Mouse (Mus musculus) right cerebral cortex, postnatal 14 days (tissue): ENCODE data around the gene Cdh4.

ENCODE experiments used
- DNase-seq: peaks from one replicate; pipeline ENCODE4 v3.0.0; 2022

The Cdh4 gene

GRCm38 (mm10) chr2:179541096-179541495 lies 98.9 kb downstream of the Cdh4 start:
- DNase-seq: no peak

DNA sequence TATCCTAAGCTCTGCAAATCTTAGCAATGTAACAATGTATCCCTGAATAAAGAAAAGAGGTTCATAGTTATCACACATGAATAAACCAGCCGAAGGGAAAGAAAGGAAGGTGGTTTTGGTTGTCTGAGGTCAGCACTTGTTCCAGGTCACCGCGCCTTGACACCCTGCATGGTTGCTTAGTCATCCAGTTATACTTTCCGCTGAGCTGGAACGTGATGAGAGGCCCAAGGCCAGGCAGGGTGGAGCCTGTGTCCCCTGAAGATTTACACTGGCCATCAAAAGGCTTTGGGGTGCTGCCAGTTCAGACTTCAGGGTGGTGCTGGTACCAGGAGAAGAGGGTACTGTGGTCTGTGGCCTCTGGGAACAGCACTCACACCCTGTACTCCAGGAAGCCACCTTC lies 105.4 kb downstream of the Cdh4 start:
- no peak for DNase-seq

DNA sequence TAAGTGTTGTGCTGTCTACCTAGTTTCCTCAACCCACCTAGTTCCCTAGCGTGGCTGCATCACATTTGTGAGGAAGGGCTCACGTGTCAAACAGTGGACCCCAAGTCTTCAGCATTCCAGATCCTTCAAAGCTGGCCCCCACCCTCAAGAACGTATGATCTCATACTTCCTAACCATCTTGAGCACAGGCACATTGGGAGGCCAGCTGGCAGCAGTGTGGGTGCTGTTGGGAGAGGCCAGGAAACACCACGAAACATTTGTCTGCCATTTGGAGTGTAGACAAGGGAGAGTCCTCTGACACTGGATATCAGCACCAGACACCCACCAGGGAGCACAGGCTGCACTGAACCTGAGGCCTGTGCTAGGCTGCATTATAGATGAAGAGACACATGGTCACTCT lies 113.7 kb downstream of the Cdh4 start:
- no peak for DNase-seq

GRCm38 (mm10) chr2:179562350-179562749 lies 120.1 kb downstream of the Cdh4 start:
- DNase-seq: no peak

DNA sequence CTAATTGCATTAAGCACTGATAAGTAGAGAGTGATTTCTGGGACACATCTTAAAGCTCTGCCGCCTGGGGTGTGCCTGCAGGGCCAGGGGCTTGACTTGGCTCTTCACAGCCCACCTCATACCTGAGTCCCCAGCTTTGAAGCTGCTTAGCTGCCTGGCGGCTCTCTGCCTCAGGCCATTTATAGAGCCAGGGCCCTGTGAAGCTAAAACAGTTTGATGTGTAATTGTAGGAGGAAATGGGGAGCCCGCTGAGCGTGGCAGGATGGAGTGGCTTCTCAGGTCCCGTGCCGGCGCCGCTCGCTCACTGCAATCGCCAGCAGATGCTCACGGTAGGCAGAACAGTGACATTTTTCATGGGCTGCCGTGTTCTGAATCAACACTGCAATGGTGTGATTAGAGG lies 123.4 kb downstream of the Cdh4 start:
- DNase-seq: no peak

GRCm38 (mm10) chr2:179567886-179568285 lies 125.7 kb downstream of the Cdh4 start:
- DNase-seq: no peak

DNA sequence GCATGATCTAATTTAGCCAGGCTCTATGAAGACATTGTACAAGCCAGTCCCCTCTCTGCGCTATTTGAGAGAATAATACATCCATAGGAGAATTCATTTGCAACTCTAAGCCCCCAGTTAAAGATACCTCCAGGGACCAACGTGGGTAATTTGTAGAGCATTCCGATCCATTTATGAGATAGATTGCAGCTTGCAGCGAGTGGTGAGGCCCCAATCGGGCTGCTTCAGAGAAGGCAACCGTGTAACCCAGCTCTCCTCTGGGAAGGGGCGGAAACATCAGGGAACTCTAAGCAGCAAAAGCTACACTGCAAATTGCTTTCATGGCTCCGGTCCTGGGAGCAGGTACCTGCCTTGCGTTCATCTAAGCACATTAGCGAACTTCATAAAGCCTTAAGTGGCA lies 126.9 kb downstream of the Cdh4 start:
- DNase-seq: no peak

- DNase-seq: no peak
These were observed 129.0 kb downstream of the Cdh4 start for GRCm38 (mm10) chr2:179571175-179571769.

DNA sequence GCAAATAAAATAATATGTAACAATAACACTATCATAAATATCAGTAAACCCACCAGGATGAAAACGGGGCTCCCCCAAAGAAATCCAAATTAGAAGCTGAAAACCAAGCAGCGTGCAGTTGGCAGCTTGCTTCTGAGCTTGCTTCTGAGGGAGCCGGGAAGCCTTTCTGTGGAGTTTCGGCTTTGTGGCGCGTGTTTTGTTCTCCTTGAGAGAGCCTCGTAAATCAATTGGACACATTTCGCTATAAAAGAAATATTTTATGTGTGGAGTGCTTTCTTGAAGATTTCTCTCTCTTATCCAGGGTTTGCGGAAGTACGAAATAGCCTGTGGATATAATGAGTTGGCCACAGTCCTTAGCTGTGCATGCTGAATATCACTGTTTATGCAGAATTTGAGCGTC lies 131.1 kb downstream of the Cdh4 start:
- DNase-seq: no peak

- no peak for DNase-seq
These were observed 131.6 kb downstream of the Cdh4 start for GRCm38 (mm10) chr2:179573786-179574185.

DNA sequence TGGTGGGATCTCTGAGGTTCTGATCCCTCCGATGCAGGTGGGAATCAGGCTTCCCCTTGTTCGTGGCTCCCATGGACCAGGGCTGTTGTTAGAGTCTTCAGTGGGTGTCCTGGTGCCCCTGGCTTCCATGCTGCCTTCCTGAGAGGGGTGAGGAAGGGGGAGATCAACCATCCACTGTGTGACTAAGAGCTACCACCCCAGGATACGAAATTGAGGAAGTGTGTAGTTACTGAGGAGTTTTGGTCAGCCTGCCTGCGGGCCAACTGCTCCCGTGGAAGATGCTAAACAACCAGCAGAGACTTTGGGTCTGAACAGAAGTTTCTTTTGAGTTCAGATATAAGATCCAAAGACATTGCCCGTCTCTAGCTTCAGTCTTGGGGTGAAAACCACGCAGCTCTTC lies 133.4 kb downstream of the Cdh4 start:
- no peak for DNase-seq

- DNase-seq: no peak
These were observed 134.0 kb downstream of the Cdh4 start for GRCm38 (mm10) chr2:179576221-179576620.

DNA sequence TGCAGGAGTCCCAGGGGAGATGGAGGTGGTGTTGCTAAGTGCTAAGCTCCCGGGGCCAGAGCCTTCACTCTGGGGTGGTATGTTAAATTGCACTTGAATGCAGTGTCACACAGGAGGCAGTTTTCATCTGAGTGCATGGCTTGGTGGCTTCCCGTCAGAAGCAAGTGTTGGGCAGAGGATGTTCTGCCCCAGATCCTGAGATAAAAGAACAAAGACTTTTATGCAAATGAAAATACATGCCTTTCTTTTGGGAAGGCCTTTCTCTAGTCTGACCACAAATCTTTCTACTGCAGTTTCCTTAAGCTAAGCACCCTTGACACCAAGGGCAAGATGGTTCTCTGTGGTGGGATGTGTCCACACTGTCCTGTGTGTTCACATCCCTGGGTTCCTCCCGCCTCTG lies 136.1 kb downstream of the Cdh4 start:
- DNase-seq: no peak

GRCm38 (mm10) chr2:179578842-179579241 lies 136.6 kb downstream of the Cdh4 start:
- DNase-seq: no peak

DNA sequence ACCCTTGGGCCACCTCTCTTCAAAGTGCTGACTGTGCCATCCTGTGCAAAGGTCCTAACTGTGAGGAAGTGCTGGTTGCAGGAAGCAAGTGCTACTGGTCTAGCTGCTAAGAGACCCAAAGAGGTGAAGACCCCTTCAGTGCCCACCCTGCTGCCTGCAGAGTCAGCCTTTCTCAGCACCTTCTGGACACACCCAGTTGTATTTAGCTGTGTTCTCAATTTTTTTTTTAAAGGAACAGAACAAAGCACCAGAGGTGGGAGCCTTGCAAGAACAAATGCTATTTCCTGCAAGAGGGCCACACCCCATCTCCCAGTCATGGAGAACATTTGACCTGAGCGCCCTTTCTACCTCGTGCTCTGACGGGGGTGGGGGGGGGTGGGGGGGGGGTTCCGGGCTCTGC lies 138.2 kb downstream of the Cdh4 start:
- DNase-seq: no peak

GRCm38 (mm10) chr2:179581058-179581457 lies 138.8 kb downstream of the Cdh4 start:
- no peak for DNase-seq

DNA sequence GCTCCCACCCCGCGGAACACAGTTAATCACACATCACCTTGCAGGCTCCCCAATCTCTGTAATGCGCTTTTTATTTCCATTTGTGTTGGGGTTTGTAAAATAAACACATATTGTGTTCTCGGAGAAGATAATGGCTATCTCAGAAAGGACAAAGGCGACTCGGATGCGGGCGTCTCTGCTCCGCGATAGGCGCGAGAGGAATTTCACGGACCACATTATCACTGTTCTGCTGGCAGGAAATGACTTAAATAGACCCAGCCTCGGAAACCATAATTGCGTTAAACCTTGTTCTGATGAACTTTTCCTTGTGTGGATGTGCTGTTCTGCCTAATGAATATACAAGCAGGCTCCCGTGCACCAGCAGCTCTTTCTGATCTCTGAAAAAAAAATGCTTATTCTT lies 140.7 kb downstream of the Cdh4 start:
- no peak for DNase-seq

GRCm38 (mm10) chr2:179584672-179585071 lies 142.4 kb downstream of the Cdh4 start:
- DNase-seq: no peak

GRCm38 (mm10) chr2:179586436-179586835 lies 144.2 kb downstream of the Cdh4 start:
- peak; percentile 32 for DNase-seq

DNA sequence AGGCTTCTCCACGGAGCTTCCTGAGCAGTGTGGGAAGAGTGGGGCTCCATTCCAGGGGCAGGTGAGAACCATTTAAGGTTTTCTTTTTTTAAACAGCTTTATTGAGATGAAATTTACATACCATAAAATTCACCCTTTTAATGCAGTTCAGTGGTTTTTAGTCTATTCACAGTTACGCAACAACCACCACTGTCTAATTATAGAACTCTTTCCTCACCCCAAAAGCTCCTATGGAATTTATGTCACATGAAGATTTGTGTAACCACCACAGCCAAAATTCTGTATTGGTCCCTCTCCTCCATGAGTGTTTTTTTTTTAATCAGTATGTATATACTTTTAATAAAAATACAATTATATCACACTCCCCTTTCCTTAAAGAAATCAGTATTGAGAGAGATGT lies 144.8 kb downstream of the Cdh4 start:
- DNase-seq: no peak

DNA sequence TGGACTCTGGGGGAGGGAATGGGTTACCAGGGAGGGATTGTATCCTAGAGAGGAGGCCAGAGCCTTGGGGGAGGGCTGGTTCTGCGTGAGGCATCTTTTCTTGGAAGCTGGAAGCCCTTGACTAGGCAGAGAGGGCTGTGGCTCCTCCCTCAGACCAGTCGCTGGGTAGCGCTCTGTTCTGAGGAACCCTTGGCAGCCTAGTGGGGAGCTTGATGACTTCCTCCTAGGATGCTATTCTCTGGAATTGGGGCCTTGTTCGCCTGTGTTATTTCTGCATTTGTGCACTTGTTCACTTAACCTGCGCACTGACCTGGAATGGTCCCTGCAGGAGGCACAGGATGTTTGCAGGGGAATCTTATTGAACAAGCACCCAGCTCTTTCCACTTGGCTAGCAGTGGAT lies 149.4 kb downstream of the Cdh4 start:
- DNase-seq: no peak

- no peak for DNase-seq
These were observed 152.8 kb downstream of the Cdh4 start for GRCm38 (mm10) chr2:179595013-179595412.

GRCm38 (mm10) chr2:179598886-179599285 lies 156.7 kb downstream of the Cdh4 start:
- peak; percentile 27 for DNase-seq

DNA sequence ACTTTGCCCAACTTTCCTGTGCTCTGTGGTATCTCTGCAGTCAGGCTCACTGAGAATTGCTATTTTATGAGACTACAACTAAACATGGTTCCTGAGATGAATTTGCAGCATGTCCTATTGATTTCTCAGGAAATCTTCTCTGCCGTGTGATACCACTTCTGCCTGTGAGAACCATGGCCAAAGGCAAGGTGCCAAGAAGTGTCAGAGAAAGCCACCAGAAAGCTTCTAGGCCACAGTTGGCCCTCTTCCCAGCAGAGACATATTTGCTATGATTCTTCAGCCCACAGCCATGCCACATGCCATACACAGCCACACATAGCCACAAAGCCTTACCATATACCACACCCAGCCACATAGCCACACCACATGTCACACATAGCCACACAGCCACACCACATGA lies 157.7 kb downstream of the Cdh4 start:
- no peak for DNase-seq

DNA sequence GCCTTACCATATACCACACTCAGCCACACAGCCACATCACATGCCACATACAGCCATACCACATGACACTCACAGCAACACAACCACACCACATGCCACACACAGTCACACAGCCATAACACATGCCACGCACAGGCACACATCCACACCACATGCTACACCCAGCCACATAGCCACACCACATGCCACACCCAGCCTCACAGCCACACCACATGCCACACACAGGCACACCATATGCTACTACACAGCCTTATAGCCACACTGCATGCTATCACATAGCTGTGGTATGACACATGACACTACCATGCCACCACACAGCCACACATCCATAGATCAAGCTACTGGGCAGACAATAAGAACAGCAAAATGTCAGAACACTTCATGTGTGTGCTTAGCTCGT lies 158.1 kb downstream of the Cdh4 start:
- DNase-seq: no peak

DNA sequence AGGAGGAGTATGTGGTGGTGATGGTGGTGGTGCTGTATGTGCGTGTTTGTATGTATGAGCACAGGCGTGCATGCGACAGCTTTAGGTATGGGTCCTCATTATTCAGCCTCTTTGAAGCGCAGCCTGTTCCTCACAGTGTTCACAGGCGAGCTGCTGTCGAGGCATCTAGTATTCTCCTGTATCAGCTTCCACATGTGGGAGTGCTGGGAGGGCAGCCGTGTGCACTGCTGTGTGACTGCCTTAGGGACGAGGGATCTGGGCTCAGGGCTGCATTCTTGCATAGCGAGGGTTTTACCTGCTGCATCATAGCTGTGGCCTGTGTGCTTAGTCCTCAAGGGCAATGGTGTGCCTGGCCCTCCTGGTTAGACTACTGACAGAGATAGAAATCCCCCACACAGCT lies 158.9 kb downstream of the Cdh4 start:
- DNase-seq: no peak
